Mouse (Mus musculus) urinary bladder, postnatal 36 days (tissue): ENCODE measurements at regions not wholly inside any gene's neighbourhood (a gene's known extent, or its start where the extent isn't known, plus 50 kb on each side); places are given as distances from the start of the nearest gene placed in this dataset.

Experiments
- DNase-seq, 2 experiments: peaks; one replicate each; pipeline ENCODE4 v3.0.0; 2022; ENCODE audit warnings: low spot score in 2 of 2, mixed read lengths in 1 of 2

GRCm38 (mm10) chr6:50713297-50713696, 59.1 kb upstream of the Npvf start:
- DNase-seq = no peak

- no peak for DNase-seq
These were observed 64.4 kb upstream of the Npvf start for GRCm38 (mm10) chr6:50718631-50719030.

GRCm38 (mm10) chr6:50720346-50720745, 66.1 kb upstream of the Npvf start:
- no peak for DNase-seq

- no peak for DNase-seq
These were observed 71.4 kb upstream of the Npvf start for GRCm38 (mm10) chr6:50725640-50726039.

GRCm38 (mm10) chr6:50726166-50726591, 71.9 kb upstream of the Npvf start:
- DNase-seq = no peak

- no peak for DNase-seq
These were observed 76.8 kb upstream of the Npvf start for GRCm38 (mm10) chr6:50730744-50731718.

GRCm38 (mm10) chr6:50734701-50735100, 80.5 kb upstream of the Npvf start:
- no peak for DNase-seq

GRCm38 (mm10) chr6:50735825-50736224, 81.6 kb upstream of the Npvf start:
- DNase-seq = no peak

- no peak for DNase-seq
These were observed 87.8 kb upstream of the Npvf start for GRCm38 (mm10) chr6:50742009-50742408.

GRCm38 (mm10) chr6:50744462-50745166, 90.4 kb upstream of the Npvf start:
- DNase-seq = no peak

GRCm38 (mm10) chr6:50753151-50753550, 98.9 kb upstream of the Npvf start:
- DNase-seq = no peak

GRCm38 (mm10) chr6:50754786-50755185, 100.5 kb upstream of the Npvf start:
- no peak for DNase-seq

GRCm38 (mm10) chr6:50760367-50760766, 106.1 kb upstream of the Npvf start:
- DNase-seq = no peak

- DNase-seq = no peak
These were observed 108.9 kb upstream of the Npvf start for GRCm38 (mm10) chr6:50763121-50763520.

- no peak for DNase-seq
These were observed 112.2 kb upstream of the Npvf start for GRCm38 (mm10) chr6:50766442-50766915.

- no peak for DNase-seq
These were observed 112.9 kb upstream of the Npvf start for GRCm38 (mm10) chr6:50767126-50767525.

GRCm38 (mm10) chr6:50767827-50768226, 113.6 kb upstream of the Npvf start:
- no peak for DNase-seq

GRCm38 (mm10) chr6:50769101-50769500, 114.9 kb upstream of the Npvf start:
- DNase-seq = no peak

GRCm38 (mm10) chr6:50770481-50770880, 116.2 kb upstream of the Npvf start:
- DNase-seq = no peak

- no peak for DNase-seq
These were observed 121.4 kb upstream of the Npvf start for GRCm38 (mm10) chr6:50775637-50776036.

GRCm38 (mm10) chr6:50776236-50776832, 122.1 kb upstream of the Npvf start:
- DNase-seq = no peak

GRCm38 (mm10) chr6:50776931-50777495, 122.8 kb upstream of the Npvf start:
- no peak for DNase-seq
